Mouse (Mus musculus): Measurements from ENCODE around the gene Gm13279.
"Not testable (repeated sequence)": the region's sequence is repeated elsewhere in the genome, so short reads cannot be mapped to it uniquely, and the experiment has no call there.

Gm13279 gene

GRCm38 (mm10) chr4:88797097-88797496 lies at the start of gene Gm13279:
Gene Gm13279, plus strand, starts transcription at chr4:88797397.
- DNase-seq (ENCODE audit: low spot score in 2 of 2) = not testable (repeated sequence)

GRCm38 (mm10) chr4:88749926-88750325 lies 47.3 kb upstream of the Gm13279 start:
- DNase-seq (ENCODE audit: low spot score in 2 of 2) = no peak

GRCm38 (mm10) chr4:88754818-88755340 lies 42.3 kb upstream of the Gm13279 start, which contains the start of gene Gm13271:
Gene Gm13271, plus strand, starts transcription at chr4:88754868.
- DNase-seq (ENCODE audit: low spot score in 2 of 2) = peak; percentile 76 to 86

GRCm38 (mm10) chr4:88756581-88757513 lies 40.4 kb upstream of the Gm13279 start:
- peak in 1 of 2 experiments; percentile 28 for DNase-seq (ENCODE audit: low spot score in 2 of 2)

GRCm38 (mm10) chr4:88757628-88758031 lies 39.6 kb upstream of the Gm13279 start:
- DNase-seq (ENCODE audit: low spot score in 2 of 2) = peak; percentile 90 to 93

- DNase-seq (ENCODE audit: low spot score in 2 of 2) = not testable (repeated sequence)
Measured at GRCm38 (mm10) chr4:88758751-88759150, 38.4 kb upstream of the Gm13279 start.

- DNase-seq (ENCODE audit: low spot score in 2 of 2) = peak; percentile 40 to 59
Measured at GRCm38 (mm10) chr4:88759610-88760268, 37.5 kb upstream of the Gm13279 start, which contains the start of gene Gm13283. Gene Gm13283, plus strand, starts transcription at chr4:88760119.

GRCm38 (mm10) chr4:88760431-88760830 lies 36.8 kb upstream of the Gm13279 start:
- DNase-seq (ENCODE audit: low spot score in 2 of 2) = peak; percentile 68 to 69

- peak; percentile 81 to 87 for DNase-seq (ENCODE audit: low spot score in 2 of 2)
Measured at GRCm38 (mm10) chr4:88761776-88762175, 35.4 kb upstream of the Gm13279 start.

GRCm38 (mm10) chr4:88762341-88762740 lies 34.9 kb upstream of the Gm13279 start:
- DNase-seq (ENCODE audit: low spot score in 2 of 2) = peak; percentile 22 to 46

GRCm38 (mm10) chr4:88763384-88764018 lies 33.7 kb upstream of the Gm13279 start:
- DNase-seq (ENCODE audit: low spot score in 2 of 2) = peak; percentile 41 to 43

GRCm38 (mm10) chr4:88773534-88773933 lies 23.7 kb upstream of the Gm13279 start, which contains the start of gene Gm13290:
Gene Gm13290, plus strand, starts transcription at chr4:88773834.
- not testable (repeated sequence) for DNase-seq (ENCODE audit: low spot score in 2 of 2)

- DNase-seq (ENCODE audit: low spot score in 2 of 2) = not testable (repeated sequence)
Measured at GRCm38 (mm10) chr4:88776622-88777021, 20.6 kb upstream of the Gm13279 start, which contains the start of gene Gm13289. Gene Gm13289, plus strand, starts transcription at chr4:88776922.

- not testable (repeated sequence) for DNase-seq (ENCODE audit: low spot score in 2 of 2)
Measured at GRCm38 (mm10) chr4:88779550-88779949, 17.6 kb upstream of the Gm13279 start, which contains the start of gene Gm13272. Gene Gm13272, plus strand, starts transcription at chr4:88779850.

GRCm38 (mm10) chr4:88780320-88780719 lies 16.9 kb upstream of the Gm13279 start:
- peak in 1 of 2 experiments; percentile 29 for DNase-seq (ENCODE audit: low spot score in 2 of 2)

- DNase-seq (ENCODE audit: low spot score in 2 of 2) = not testable (repeated sequence)
Measured at GRCm38 (mm10) chr4:88781831-88782230, 15.4 kb upstream of the Gm13279 start, which contains the start of gene Ifnz. Gene Ifnz, plus strand, starts transcription at chr4:88782131.

GRCm38 (mm10) chr4:88782335-88782734 lies 14.9 kb upstream of the Gm13279 start:
- not testable (repeated sequence) for DNase-seq (ENCODE audit: low spot score in 2 of 2)

- not testable (repeated sequence) for DNase-seq (ENCODE audit: low spot score in 2 of 2)
Measured at GRCm38 (mm10) chr4:88785409-88785808, 11.8 kb upstream of the Gm13279 start, which contains the start of gene Gm13276. Gene Gm13276, plus strand, starts transcription at chr4:88785709.

GRCm38 (mm10) chr4:88788402-88788801 lies 8.8 kb upstream of the Gm13279 start, which contains the start of gene Gm13277:
Gene Gm13277, plus strand, starts transcription at chr4:88788632.
- DNase-seq (ENCODE audit: low spot score in 2 of 2) = peak; percentile 73 to 81

GRCm38 (mm10) chr4:88791250-88791649 lies 5.9 kb upstream of the Gm13279 start, which contains the start of gene Gm13278:
Gene Gm13278, plus strand, starts transcription at chr4:88791550.
- not testable (repeated sequence) for DNase-seq (ENCODE audit: low spot score in 2 of 2)
